Mouse (Mus musculus) E14TG2a.4 (cell line): ENCODE data around the gene Fam124a.
"Not testable (repeated sequence)": the region's sequence is repeated elsewhere in the genome, so short reads cannot be mapped to it uniquely, and the experiment has no call there.

Experiments
- H3K27me3 ChIP-seq: 2 replicates; pipeline ENCODE4 v1.6.1; 2014; ENCODE audit warnings: low read length, control low read depth; ENCODE audit not compliant: insufficient read depth
- H3K36me3 ChIP-seq: 2 replicates; pipeline ENCODE4 v1.6.1; 2014; ENCODE audit warnings: low read length, control low read depth; ENCODE audit not compliant: insufficient read depth
- H3K4me1 ChIP-seq: replicated peaks from 2 replicates; pipeline ENCODE4 v1.6.1; 2014; ENCODE audit warnings: low read depth, low read length, control low read depth
- H3K4me3 ChIP-seq: replicated peaks from 2 replicates; pipeline ENCODE4 v1.5.1; 2014; ENCODE audit warnings: mild to moderate bottlenecking, low read length
- H3K9me3 ChIP-seq: 2 replicates; pipeline ENCODE4 v1.6.1; 2014; ENCODE audit warnings: low read length, control low read depth
- CTCF ChIP-seq: conservative IDR thresholded peaks from 2 replicates; pipeline ENCODE4 v1.5.1; 2014; ENCODE audit warnings: low read length
- NANOG ChIP-seq: IDR thresholded peaks from 2 replicates; pipeline ENCODE4 v1.6.1; 2014; ENCODE audit warnings: borderline replicate concordance, low read length, mixed read lengths
- POU5F1 ChIP-seq: IDR thresholded peaks from 2 replicates; pipeline ENCODE4 v1.6.1; 2014; ENCODE audit warnings: low read length, borderline replicate concordance

Fam124a gene

GRCm38 (mm10) chr14:62637436-62638344 lies 82.2 kb downstream of the Fam124a start:
- H3K4me1 ChIP-seq, result no peaks in the 10 kb centered on the region
- TF ChIP-seq POU5F1 (no peak), CTCF (no peak), NANOG (no peak)
- no peaks in the 10 kb centered on the region for H3K9me3 ChIP-seq

GRCm38 (mm10) chr14:62638345-62638702 lies 82.8 kb downstream of the Fam124a start:
- TF ChIP-seq NANOG (no peak), CTCF (no peak), POU5F1 (no peak)
- no peaks in the 10 kb centered on the region for H3K9me3 ChIP-seq
- H3K36me3 ChIP-seq, result no peaks in the 10 kb centered on the region
- no peaks in the 10 kb centered on the region for H3K4me1 ChIP-seq
- no peaks in the 10 kb centered on the region for H3K27me3 ChIP-seq
- no peak overlapping the region for H3K4me3 ChIP-seq

More at GRCm38 (mm10) chr14:62637436-62638344, 82.2 kb downstream of the Fam124a start:
- Histone ChIP-seq H3K27me3 (no peaks in the 10 kb centered on the region), H3K4me3 (no peak overlapping the region), H3K36me3 (no peaks in the 10 kb centered on the region)

- no peaks in the 10 kb centered on the region for H3K9me3 ChIP-seq
- H3K36me3 ChIP-seq, result no peaks in the 10 kb centered on the region
- H3K4me1 ChIP-seq, result no peaks in the 10 kb centered on the region
- no peak for TF ChIP-seq NANOG
- TF ChIP-seq CTCF, result no peak
- no peak for TF ChIP-seq POU5F1
- no peaks in the 10 kb centered on the region for H3K27me3 ChIP-seq
- H3K4me3 ChIP-seq, result no peak overlapping the region
Measured at GRCm38 (mm10) chr14:62639111-62639510, 83.6 kb downstream of the Fam124a start.

GRCm38 (mm10) chr14:62639551-62639950 lies 84.0 kb downstream of the Fam124a start:
- Histone ChIP-seq H3K27me3 (no peaks in the 10 kb centered on the region), H3K4me3 (no peak overlapping the region), H3K9me3 (no peaks in the 10 kb centered on the region), H3K4me1 (no peaks in the 10 kb centered on the region), H3K36me3 (no peaks in the 10 kb centered on the region)
- no peak for TF ChIP-seq CTCF
- no peak for TF ChIP-seq NANOG
- no peak for TF ChIP-seq POU5F1

- Histone ChIP-seq H3K9me3 (no peaks in the 10 kb centered on the region), H3K36me3 (no peaks in the 10 kb centered on the region), H3K4me1 (no peaks in the 10 kb centered on the region), H3K27me3 (no peaks in the 10 kb centered on the region), H3K4me3 (no peak overlapping the region)
- TF ChIP-seq CTCF (no peak), NANOG (no peak), POU5F1 (no peak)
Measured at GRCm38 (mm10) chr14:62640396-62640795, 84.9 kb downstream of the Fam124a start.

- H3K4me3 ChIP-seq, H3K9me3 ChIP-seq, H3K36me3 ChIP-seq, H3K4me1 ChIP-seq, H3K27me3 ChIP-seq: not testable (repeated sequence)
Measured at GRCm38 (mm10) chr14:62642368-62642767, 86.8 kb downstream of the Fam124a start.

GRCm38 (mm10) chr14:62648405-62648804 lies 92.9 kb downstream of the Fam124a start:
- H3K9me3 ChIP-seq, result no peaks in the 10 kb centered on the region
- no peaks in the 10 kb centered on the region for H3K4me1 ChIP-seq
- TF ChIP-seq CTCF (no peak), NANOG (no peak), POU5F1 (no peak)
- no peaks in the 10 kb centered on the region for H3K27me3 ChIP-seq
- H3K36me3 ChIP-seq, result no peaks in the 10 kb centered on the region
- no peak overlapping the region for H3K4me3 ChIP-seq

GRCm38 (mm10) chr14:62650376-62650775 lies 94.8 kb downstream of the Fam124a start:
- H3K9me3 ChIP-seq, result no peaks in the 10 kb centered on the region
- no peaks in the 10 kb centered on the region for H3K36me3 ChIP-seq
- no peaks in the 10 kb centered on the region for H3K27me3 ChIP-seq
- TF ChIP-seq CTCF (no peak), NANOG (no peak), POU5F1 (no peak)
- no peak overlapping the region for H3K4me3 ChIP-seq
- H3K4me1 ChIP-seq, result no peaks in the 10 kb centered on the region

- Histone ChIP-seq H3K4me3 (no peak overlapping the region), H3K9me3 (no peaks in the 10 kb centered on the region), H3K36me3 (no peaks in the 10 kb centered on the region), H3K27me3 (no peaks in the 10 kb centered on the region), H3K4me1 (no peaks in the 10 kb centered on the region)
- TF ChIP-seq CTCF (no peak), NANOG (no peak), POU5F1 (no peak)
Measured at GRCm38 (mm10) chr14:62651771-62652170, 96.2 kb downstream of the Fam124a start.
